Mouse (Mus musculus): Measurements from ENCODE around the gene Sp1.

GRCm38 (mm10) chr15:102471295-102471645 lies 65.3 kb downstream of the Sp1 start:
- TF ChIP-seq CTCF (conservative IDR thresholded peaks at IDR 0.05; ENCODE audit: insufficient read depth, insufficient read length, low read depth, low read length) (no peak), POLR2A (IDR thresholded peaks at IDR 0.05; ENCODE audit: low read depth, low read length) (no peak)
